Mouse (Mus musculus) megakaryocyte, embryonic 14.5 days (primary cell): Measurements from ENCODE around the gene Pde6d.

ENCODE experiments used
- FLI1 ChIP-seq: IDR thresholded peaks from 2 replicates; pipeline ENCODE4 v1.6.1; 2012; ENCODE audit warnings: low read length, inconsistent platforms, mixed read lengths
- GATA1 ChIP-seq: IDR thresholded peaks from 3 replicates; pipeline ENCODE4 v1.6.1; 2012; ENCODE audit warnings: mixed read lengths, low read length, inconsistent platforms, borderline replicate concordance

- TF ChIP-seq GATA1 (no peak), FLI1 (no peak)
These were observed 81.7 kb downstream of the Pde6d start for GRCm38 (mm10) chr1:86500681-86501080.
